Mouse (Mus musculus) cerebellum, adult 2 months (tissue): ENCODE measurements around the gene Dpp7. TPM values are rescaled to one million over a fixed set of nuclear protein-coding genes. Genes with fewer than 3 reads are reported as not detected.

Source experiments
- DNase-seq, 2 experiments: peaks; one replicate each; pipeline ENCODE4 v3.0.0; 2021
- H3K27ac ChIP-seq: fragments of 200-500 bp; 2 replicates; pipeline ENCODE4 v1.5.1; 2012; ENCODE audit warnings: low read length, control low read depth, inconsistent platforms; ENCODE audit not compliant: insufficient read depth
- H3K27me3 ChIP-seq: fragments of 200-500 bp; 2 replicates; pipeline ENCODE4 v1.6.1; 2012; ENCODE audit warnings: inconsistent platforms, mild to moderate bottlenecking, low read length, moderate library complexity; ENCODE audit not compliant: control insufficient read depth, insufficient read depth
- H3K4me1 ChIP-seq: fragments of 200-500 bp; 2 replicates; pipeline ENCODE4 v1.6.1; 2011; ENCODE audit warnings: low read length; ENCODE audit not compliant: control insufficient read depth, insufficient read depth
- H3K4me3 ChIP-seq: fragments of 200-500 bp; replicated peaks from 2 replicates; pipeline ENCODE3; 2011; ENCODE audit warnings: mild to moderate bottlenecking, low read depth, low read length, control low read depth; ENCODE audit not compliant: insufficient read depth
- CTCF ChIP-seq: fragments of 200-500 bp; IDR thresholded peaks from 2 replicates; pipeline ENCODE4 v1.5.1; 2011; ENCODE audit warnings: low read depth, mild to moderate bottlenecking, control low read depth, low read length, moderate library complexity, borderline replicate concordance; ENCODE audit not compliant: insufficient read depth
- POLR2A ChIP-seq: fragments of 200-500 bp; IDR thresholded peaks from 2 replicates; pipeline ENCODE4 v1.6.1; 2011; ENCODE audit warnings: low read length, control low read depth, borderline replicate concordance; ENCODE audit not compliant: insufficient read depth
- WGBS: fragments of 180-500 bp; shearing (Covaris S2); methylation state at CpG from one replicate; pipeline ENCODE4 v1.1.7; 2018; 5-methylcytosine and 5-hydroxymethylcytosine counted together
- polyA plus RNA-seq: library from polyadenylated mRNA; depleted of rRNA; stranded (reverse); fragments of >200 nt; gene quantifications from 2 replicates; pipeline ENCODE4 v1.2.3, GENCODE M21; 2012

Dpp7 gene
- polyA plus RNA-seq, 1 experiment: 63.1 TPM

DNA sequence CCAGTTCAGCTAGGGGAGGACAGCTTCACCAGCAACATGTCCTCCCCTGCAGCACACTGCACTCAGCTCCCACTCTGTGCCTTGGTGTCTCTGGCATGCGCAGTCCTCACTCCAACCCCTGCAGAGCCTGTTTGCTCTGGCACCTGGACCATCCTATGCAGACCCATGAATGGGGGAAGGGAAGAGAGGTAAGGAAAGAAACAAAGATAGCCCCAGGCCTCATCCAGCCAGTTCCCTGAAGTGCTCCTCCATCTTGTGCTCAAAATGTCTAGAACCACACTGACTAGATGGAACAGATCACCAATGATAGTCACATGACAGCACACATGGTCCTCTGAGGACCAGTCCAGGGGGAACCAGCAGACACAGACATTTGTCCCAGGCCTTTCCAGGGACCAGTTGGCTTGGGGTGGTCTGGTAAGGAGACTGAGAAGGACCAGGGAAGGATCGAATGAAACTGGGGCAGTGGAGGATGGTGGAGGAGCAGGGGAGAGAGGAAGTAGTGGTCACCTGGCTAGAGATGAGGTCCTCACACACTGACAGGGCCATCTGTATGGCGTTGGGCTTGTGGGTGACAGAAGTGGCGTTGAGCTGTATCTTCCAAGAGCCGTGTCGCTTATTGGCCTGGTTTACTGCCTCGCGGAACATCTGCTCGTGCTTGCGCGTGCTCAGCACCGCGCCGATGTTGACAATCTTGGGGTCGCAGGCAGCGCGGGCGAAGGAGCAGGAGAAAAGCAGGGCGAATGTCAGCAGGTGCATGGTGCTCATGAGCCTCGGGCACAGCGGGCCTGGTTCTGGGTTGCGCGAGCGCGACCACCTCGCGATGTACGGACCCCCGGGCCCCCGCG, 37.8 kb downstream of the Dpp7 start:
- H3K27ac ChIP-seq: peak overlapping the region; percentile 87
- under 1% methylated on average over 31 of the region's 31 CpGs for WGBS
- TF ChIP-seq CTCF (no peak), POLR2A (peak; percentile 50; the same call in 1 of the 2 replicates)
- no peaks in the 10 kb centered on the region for H3K27me3 ChIP-seq
- H3K4me1 ChIP-seq: peaks cover 17% of the 10 kb centered on the region
- H3K4me3 ChIP-seq: peak overlapping the region; percentile 68
- peak; percentile 79 to 81 for DNase-seq

DNA sequence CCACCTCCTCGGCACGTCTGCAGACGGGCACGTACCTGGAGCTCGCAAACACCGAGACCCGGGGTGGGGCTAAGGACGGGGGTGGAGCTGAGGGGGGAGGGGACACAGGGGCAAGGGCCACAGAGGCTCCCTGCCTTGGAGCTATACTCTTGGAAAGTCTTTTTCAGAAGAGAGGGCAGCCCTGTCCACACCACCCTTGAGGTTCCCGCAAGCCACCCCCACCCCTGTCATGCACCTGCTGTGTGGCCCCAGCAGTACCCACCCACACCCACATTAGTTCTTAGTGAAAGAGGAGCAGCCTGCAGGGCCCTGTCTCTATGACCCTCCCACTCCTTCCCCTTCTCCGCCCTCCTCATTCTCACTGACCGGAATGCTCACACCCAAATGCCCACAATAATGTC, 44.7 kb downstream of the Dpp7 start:
- no peak for TF ChIP-seq POLR2A
- TF ChIP-seq CTCF: no peak
- Histone ChIP-seq H3K4me3 (no peak overlapping the region), H3K27ac (no peak overlapping the region), H3K4me1 (peaks cover 43% of the 10 kb centered on the region), H3K27me3 (no peaks in the 10 kb centered on the region)
- 15% methylated on average over 11 of the region's 11 CpGs for WGBS
- no peak for DNase-seq

DNA sequence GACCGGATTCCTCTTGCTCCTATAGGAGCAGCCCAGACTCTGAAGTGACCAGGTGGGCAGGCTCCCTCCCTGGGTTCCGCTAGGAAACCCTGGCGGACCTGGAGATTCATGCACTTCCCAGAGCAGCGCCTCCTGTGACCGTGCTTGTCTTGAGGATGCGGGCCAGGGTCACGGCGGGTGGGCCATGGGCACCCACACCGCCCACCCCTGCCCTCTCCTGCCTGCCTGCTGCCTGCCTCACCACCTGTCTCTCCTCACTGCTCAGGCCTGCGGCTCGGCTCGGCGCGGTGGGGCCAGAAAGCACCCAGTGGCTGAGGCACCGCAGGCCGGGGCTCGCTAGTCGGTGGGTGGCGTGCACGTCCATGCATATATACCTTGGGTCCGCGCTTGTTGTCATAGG, 45.2 kb downstream of the Dpp7 start:
- WGBS: 9% methylated on average over 22 of the region's 22 CpGs

DNA sequence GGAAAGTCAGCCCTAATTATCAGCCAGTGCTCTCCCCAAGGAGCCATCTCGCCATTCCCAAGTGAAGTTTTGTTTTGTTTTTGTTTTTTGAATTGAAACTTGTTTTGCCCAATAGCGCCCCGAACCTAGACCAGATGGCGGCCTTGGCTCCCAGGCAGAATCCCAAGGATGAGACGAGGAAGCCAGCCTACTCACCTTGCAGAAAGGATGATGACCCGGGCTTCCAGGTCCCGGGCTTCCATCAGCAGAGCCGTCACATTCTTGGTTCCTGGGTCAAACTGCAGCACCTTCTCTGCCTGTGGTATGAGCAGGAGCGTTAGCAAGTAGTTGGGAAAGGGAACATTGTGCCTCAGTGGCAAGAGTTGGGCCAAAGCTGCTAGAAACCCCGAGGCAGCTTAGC, 46.0 kb downstream of the Dpp7 start:
- Histone ChIP-seq H3K27me3 (no peaks in the 10 kb centered on the region), H3K4me3 (no peak overlapping the region), H3K27ac (peak overlapping the region; percentile 63), H3K4me1 (peaks cover 48% of the 10 kb centered on the region)
- DNase-seq: peak; percentile 69
- TF ChIP-seq POLR2A (no peak), CTCF (no peak)
- WGBS: 10% methylated on average over 10 of the region's 10 CpGs

More for the DNA sequence above, 45.2 kb downstream of the Dpp7 start:
- Histone ChIP-seq H3K4me1 (peaks cover 40% of the 10 kb centered on the region), H3K27ac (peak overlapping the region; percentile 66), H3K27me3 (no peaks in the 10 kb centered on the region), H3K4me3 (no peak overlapping the region)
- TF ChIP-seq POLR2A (no peak), CTCF (no peak)
- peak; percentile 52 to 59 for DNase-seq

DNA sequence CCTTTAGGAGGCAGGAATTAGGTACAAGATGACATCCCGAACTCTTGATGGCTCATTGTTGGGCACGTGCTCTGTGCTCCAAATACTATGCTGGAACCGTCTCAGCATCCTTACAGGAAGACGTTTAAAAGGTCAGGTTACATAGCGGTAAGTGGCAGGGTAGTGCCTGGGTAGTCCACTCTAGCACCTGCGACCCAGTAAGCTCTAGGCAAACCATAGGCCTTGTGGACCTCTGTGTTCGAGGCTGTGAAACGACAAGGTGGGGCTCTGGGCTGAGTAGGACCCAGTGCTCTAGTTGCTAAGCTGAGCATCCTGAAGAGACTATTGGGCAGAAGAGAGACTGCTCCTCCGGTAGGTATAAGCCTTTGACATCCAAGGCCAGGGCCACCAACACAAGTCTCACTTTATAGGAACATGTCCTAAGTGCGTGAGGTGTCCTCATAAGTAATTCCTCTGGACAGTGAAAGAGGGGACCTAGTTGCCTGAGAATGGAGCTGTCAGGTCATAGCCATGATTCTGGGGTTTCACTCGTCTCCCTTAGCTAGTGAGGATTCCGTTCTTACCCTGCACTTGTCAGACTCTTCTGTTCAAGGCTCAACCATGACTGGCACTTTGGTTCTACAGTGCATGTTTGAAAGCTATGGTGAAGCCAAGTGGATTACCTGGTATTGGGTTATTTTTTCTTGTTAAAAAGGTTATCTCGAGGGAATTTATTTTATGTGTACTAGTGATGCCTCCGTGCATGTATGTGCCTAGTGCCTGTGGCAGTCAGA, 50.4 kb downstream of the Dpp7 start:
- TF ChIP-seq CTCF: no peak
- no peak for TF ChIP-seq POLR2A
- WGBS: 45% methylated on average over 14 of the region's 14 CpGs
- H3K27ac ChIP-seq: peak overlapping the region; percentile 33; the same call in 1 of the 2 replicates
- peak; percentile 27 to 39 for DNase-seq
- no peak overlapping the region for H3K4me3 ChIP-seq
- H3K27me3 ChIP-seq: no peaks in the 10 kb centered on the region
- H3K4me1 ChIP-seq: peaks cover 38% of the 10 kb centered on the region

DNA sequence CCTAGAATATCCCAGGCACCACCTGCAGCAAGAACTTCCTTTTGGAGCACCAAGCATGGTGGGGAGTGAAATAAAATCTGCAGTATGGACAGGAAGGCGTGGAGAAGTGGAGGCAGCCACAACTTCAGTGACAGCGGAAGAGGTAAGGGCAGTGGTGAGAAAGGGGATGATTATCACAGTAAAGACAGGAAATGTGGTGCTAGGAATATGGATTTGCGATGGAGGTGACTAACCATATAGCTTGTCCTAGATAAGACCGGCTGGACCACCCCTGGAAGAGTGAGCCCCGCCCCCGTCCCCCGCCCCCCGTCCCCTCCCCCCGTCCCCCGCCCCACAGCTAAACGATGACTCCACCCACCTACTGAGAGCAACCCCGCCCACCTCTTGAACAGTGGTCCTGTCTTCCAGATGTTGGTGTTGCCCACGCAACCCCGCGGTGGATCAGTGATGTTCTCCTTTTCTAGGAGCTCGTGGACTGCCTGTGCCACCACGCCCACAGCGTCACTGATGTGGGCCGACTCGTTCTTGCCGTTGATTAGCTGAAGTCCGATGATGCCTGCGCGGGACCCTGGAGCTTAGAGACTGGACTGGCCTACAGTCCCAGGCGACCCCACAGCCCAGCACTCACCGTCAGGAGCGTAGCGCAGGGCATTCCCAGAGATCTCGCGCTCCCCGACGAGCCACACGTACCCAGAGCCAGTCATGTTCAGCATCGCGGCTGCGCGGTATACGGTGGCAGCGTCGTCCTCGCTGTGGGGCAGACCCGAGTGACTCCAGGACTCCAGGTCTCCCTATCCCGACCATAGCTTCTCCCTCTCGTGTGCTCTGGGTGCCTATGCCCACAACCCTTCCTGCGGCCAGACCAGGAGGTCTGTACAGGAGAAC, 51.3 kb downstream of the Dpp7 start:
- 13% methylated on average over 45 of the region's 45 CpGs for WGBS
- TF ChIP-seq POLR2A: 0 out of 2 replicates have a peak, but pooled peaks have one; percentile 18
- TF ChIP-seq CTCF: no peak
- DNase-seq: peak in 1 of 2 experiments; percentile 58
- peak overlapping the region; percentile 36 for H3K27ac ChIP-seq
- no peaks in the 10 kb centered on the region for H3K27me3 ChIP-seq
- peaks cover 32% of the 10 kb centered on the region for H3K4me1 ChIP-seq
- H3K4me3 ChIP-seq: no peak overlapping the region
